Mouse (Mus musculus): Measurements from ENCODE around the gene Pign. TPM values are rescaled to one million over a fixed set of nuclear protein-coding genes. Genes with fewer than 3 reads are reported as not detected.
A peak's percentile ranks its signal among the peaks of the same experiment; 100 is the strongest.

Gene Pign
- 10 to 100 TPM; 19.5 to 23.8 TPM for total RNA-seq (2021)
- long read RNA-seq, partial matches to known transcripts, result 0 of 1 reads
- long read RNA-seq, other reads (novel, unspliced or antisense), result 1 of 1 reads

DNA sequence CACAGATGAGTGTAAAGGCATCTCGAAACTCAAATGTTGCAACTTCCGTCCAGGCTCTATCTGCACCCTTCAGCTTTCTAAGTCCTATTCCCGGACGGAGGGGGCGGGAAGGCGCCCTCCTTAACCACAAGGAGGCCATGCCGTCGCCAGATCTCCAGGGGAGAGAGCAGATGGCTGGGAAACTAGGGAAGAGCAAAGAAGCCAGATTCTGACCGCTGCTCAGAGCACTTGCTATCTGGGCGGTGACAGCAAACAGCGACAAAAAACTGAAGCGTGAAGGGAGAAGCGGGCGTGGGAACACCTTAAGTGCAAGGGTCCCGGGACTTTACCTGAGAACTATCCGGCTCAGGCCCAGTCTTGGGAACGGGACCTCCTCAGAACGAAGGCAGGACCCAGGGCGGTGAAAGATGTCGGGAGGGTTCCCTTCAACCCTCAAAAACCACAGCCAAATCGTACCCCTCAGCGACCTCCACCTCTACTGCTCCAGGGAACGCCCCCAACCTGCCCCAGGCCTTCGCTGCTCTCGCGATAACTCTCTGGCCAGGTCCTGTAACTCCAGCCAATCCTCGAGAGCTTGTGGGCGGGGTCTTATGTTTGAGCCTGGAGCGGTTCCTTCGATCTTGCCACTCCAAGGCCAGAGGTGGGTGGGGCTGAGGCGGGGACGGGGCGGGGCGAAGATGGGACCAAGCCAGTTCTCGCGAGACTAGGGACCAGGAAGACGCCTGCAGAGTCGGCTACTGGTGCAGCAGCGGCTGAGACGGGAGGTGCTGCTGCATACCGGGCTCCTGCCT lies at the start of gene Pign, which contains the start of gene Relch:
Gene Pign (minus strand): TSS at position 507 of the 791 bp plus-strand sequence.
Gene Relch (plus strand): TSS at position 691 of the 791 bp plus-strand sequence.
- peak; percentile 92 to 96 for DNase-seq (ENCODE audit: low spot score in 2 of 2)

DNA sequence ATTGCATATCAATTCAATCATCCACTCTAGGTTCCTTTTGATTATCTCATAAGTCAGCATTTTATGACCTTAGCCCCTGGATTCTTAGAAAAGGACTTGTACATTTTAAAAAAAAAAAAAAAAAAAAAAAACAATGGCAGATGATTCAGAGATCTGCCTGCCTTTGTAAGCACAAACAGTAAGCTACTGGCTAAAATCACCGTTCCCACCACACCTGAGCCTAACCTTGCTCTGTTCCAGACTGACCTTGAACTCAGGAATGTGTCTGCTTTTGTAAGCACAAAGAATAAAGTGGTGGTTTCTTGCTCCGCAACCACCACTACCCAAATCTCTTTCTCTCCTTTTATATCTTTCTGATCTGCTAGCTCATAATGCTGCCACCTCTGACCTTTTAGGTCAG lies 49.3 kb upstream of the Pign start:
- DNase-seq (ENCODE audit: low spot score in 2 of 2), result no peak

DNA sequence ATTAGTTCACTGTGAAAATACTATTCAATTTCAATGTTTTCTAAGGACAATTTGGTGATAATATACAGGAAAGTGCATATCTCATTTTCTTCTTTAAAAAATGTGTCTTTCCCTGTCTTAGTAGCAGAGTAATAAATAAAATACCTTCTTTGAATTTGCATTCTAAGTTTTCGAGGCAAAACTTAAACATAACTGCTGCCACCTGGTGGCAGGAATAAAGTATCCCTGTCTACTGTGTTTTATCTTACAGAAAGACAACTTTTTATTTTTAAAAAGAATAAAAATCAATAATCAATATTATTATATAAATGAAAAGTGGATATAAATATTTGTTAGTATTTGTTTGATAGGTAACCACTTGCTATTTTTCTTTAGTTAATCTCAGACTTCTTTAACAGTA lies 47.8 kb upstream of the Pign start:
- peak; percentile 14 to 31 for DNase-seq (ENCODE audit: low spot score in 2 of 2)

DNA sequence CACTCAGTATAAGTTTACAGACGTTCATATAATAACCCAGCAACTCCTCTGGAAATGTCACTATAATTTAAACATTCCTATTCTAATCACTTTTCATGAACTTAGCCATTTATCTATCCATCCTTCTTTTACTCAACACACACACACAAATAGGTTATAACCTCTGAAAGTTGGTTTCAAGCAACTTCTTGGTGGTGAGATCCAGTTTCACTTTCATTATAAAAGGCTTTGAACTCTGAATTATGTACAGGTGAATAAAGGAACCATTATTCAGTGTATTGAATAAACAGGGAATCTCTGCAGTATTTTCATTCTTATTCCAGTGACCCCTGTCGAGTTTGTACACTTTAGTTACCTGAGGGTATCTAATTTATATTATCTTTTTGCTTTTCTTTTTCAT lies 45.9 kb upstream of the Pign start:
- no peak for DNase-seq (ENCODE audit: low spot score in 2 of 2)

GRCm38 (mm10) chr1:105700984-105701530 lies 37.6 kb upstream of the Pign start:
- DNase-seq (ENCODE audit: low spot score in 2 of 2), result no peak

GRCm38 (mm10) chr1:105695581-105695980 lies 32.1 kb upstream of the Pign start:
- DNase-seq (ENCODE audit: low spot score in 2 of 2), result no peak

DNA sequence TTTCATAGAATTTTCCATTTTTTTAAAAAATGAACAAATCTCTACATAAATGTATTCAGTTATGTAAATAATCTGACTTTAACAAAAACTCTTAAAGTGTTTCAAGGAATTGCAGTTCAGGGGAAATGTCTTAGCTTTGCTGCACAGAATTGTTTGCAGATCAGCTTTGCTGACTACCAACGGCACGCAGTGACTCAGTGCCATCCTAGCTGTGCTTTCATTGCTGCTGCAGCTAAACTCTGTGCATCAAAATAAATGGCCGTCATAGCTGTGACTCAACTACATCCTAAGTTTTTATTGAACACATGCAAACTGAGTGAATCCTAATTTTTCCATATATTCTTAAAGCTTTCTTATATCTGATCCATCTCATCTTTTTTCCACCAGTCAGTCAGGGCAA lies 22.0 kb upstream of the Pign start:
- no peak for DNase-seq (ENCODE audit: low spot score in 2 of 2)

DNA sequence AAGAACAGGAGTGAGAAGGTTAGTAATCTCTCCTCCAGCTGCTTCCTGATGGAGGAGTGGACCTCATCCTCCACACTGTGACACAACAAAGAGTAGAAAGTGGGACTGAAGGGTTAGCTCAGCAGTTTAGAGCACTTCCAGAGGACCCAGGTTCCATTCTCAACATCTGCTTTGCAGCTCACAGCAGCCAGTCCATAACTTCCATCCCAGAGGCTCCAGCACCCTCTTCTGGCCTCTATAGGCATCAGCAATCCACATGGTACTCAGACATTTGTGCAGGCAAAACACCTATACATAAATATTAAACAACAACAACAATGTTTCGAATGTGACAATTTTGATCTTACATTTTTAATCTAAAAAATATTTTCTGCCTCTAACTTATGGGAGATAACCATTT lies 17.1 kb upstream of the Pign start:
- DNase-seq (ENCODE audit: low spot score in 2 of 2), result no peak

- DNase-seq (ENCODE audit: low spot score in 2 of 2), result no peak
These were observed 11.3 kb upstream of the Pign start for GRCm38 (mm10) chr1:105674763-105675162.

- DNase-seq (ENCODE audit: low spot score in 2 of 2), result no peak
These were observed 6.2 kb upstream of the Pign start for GRCm38 (mm10) chr1:105669700-105670099.

DNA sequence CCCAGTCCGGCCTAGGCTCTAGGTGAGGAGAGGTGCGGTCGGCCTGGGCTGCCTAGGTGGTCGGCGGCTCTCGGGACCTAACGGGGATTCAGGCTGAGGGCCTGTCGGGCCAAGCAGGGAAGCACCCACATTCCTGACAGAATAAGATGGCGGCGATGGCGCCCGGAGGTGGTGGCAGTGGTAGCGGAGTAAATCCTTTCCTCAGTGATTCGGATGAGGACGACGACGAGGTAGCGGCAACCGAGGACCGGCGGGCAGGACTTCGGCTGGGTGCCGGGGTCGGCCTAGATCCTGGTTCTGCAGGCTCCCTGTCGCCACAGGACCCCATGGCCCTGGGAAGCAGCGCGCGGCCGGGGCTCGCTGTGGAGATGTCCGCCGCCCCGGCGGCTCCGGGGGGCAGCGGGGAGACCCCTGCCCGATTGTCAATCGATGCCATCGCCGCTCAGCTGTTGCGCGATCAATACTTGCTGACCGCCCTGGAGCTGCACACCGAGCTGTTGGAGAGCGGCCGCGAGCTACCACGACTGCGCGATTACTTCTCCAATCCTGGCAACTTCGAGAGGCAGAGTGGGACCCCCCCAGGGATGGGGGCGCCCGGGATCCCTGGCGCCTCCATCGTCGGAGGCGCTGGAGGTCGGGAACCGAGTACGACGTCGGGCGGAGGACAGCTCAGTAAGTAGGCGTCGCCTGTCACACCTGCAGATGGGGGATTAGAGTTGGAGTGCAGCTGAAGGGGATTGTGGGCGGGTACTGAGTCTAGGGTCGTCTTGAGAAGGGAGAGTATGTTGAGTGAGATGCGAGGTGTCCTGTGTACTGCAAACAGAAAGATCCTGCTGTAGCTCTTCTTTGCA lies 710 bp upstream of the Pign start:
- DNase-seq (ENCODE audit: low spot score in 2 of 2), result no peak

GRCm38 (mm10) chr1:105662820-105663170 lies 682 bp downstream of the Pign start:
- no peak for DNase-seq (ENCODE audit: low spot score in 2 of 2)

DNA sequence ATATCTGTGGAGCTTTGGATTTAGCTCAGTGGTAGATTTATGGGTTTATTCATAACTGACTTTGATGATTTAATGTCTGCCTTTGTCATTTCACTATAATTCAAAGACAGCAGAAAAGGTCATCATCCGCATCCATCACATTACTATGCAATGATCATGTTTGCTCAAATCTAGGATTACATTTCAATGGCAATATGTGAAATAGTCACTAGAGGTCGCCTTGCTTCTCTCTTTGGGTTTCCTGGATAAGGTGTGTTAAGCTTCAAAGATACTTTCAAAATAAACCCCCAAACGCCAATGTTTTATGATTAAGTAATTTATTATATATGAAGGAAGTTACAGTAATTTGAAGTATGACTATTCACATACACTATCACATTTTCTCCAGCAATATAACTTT lies 3.5 kb downstream of the Pign start:
- DNase-seq (ENCODE audit: low spot score in 2 of 2), result peak; percentile 18 to 28

GRCm38 (mm10) chr1:105653981-105654380 lies 9.5 kb downstream of the Pign start:
- no peak for DNase-seq (ENCODE audit: low spot score in 2 of 2)

- no peak for DNase-seq (ENCODE audit: low spot score in 2 of 2)
These were observed 12.8 kb downstream of the Pign start for GRCm38 (mm10) chr1:105650650-105651049.

DNA sequence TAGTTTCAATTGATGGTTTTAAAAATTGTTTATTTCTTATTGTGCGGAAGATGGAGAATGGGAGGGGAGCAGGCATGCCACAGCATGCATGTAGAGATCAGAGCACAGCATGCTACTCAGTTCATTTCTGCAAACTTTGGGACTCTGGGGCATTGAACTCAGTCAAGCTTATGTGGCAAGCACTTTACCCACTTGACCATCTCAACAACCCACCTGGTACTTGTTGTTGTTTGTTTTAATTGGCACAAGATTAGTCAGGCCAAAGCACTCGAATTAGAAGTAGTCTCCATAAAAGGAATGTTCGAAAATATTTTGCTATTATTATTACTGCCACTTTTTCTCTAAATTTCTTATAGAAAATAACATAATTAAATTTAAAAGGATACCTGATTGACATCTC lies 19.4 kb downstream of the Pign start:
- no peak for DNase-seq (ENCODE audit: low spot score in 2 of 2)

DNA sequence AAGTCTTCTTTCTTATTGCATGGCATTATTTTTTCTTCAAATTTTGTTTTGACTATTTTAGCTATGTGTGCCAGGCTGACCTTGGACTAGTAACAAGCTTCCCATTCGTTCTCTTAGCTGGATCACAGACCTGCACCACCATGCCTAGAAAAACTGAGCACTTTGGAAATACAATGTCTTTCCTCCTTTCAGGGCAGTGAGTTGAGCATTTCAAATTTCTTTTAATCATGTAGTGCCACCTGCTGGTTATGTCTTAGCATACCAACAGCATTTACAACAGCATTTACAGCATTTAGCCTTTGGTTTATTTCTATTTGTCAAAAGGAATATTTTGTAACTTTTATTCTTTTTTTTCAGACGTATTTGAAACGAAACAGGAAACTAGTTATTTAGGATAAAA lies 33.0 kb downstream of the Pign start:
- DNase-seq (ENCODE audit: low spot score in 2 of 2), result peak; percentile 8 to 17

- no peak for DNase-seq (ENCODE audit: low spot score in 2 of 2)
These were observed 73.8 kb downstream of the Pign start for GRCm38 (mm10) chr1:105589673-105590072.

DNA sequence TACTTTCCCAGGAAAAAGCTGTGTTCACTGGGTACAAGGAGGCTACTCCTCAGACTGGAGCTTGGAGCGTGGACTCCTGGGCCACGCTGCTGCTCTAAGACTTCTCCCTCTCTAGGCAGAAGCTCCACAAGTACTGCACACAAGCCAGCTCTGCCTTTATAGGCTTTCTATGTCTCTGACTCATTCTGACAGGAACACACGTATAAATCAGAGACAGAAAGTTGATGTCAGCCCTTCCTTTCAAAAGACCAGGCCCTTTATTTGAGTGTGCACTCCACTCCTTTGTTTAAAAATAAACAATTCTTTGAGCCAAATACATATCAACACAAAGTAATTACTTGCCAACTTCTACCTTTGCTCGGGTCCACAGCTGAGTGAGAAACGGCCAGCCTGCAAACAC lies 74.8 kb downstream of the Pign start:
- DNase-seq (ENCODE audit: low spot score in 2 of 2), result no peak

GRCm38 (mm10) chr1:105582800-105583199 lies 80.7 kb downstream of the Pign start:
- no peak for DNase-seq (ENCODE audit: low spot score in 2 of 2)

DNA sequence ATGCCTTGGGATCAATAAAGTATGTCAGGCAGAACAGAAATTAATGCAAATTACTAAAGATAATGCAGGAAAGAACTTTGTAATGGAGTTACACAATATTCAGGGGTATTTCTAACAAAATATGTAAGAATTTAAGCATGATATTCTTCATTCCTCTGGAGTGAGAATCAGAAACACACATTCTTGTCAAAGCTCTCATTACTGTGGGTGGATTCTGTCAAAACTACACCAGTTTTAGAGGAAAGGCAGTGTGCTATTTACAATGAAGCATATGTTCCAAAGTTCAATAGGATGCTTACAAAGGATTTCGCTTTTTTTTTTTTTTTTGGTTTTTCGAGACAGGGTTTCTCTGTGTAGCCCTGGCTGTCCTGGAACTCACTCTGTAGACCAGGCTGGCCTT lies 82.6 kb downstream of the Pign start:
- no peak for DNase-seq (ENCODE audit: low spot score in 2 of 2)

DNA sequence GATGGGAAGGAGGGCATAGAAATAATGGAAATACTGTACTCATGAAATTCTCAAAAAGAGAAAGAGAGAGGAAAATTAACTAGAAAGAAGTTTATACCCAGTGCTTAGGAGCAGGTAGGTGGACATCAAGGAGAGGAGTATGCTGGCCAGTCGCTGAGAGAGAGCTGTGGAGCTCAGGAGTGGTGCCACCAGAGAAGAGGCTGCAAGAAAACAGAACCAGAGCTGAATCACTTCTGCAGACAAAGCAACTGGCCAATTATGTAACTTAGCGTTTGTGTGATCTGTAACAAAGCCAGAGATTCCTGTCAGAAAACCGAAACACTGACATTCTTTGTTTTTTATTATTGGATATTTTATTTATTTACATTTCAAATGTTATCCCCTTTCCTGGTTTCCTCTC lies 97.4 kb downstream of the Pign start:
- DNase-seq (ENCODE audit: low spot score in 2 of 2), result no peak

Data from layer of hippocampus, postnatal 10 days (tissue).